Mouse (Mus musculus) brain, embryonic 14.5 days (tissue): Measurements from ENCODE around the gene Sec61b. TPM values are rescaled to one million over a fixed set of nuclear protein-coding genes. Genes with fewer than 3 reads are reported as not detected.

Experiments used
- DNase-seq: peaks from one replicate; pipeline ENCODE4 v3.0.0-alpha.2; 2011; ENCODE audit warnings: low read depth
- CTCF ChIP-seq: fragments of 200-500 bp; IDR thresholded peaks from 2 replicates; pipeline ENCODE4 v1.5.1; 2012; ENCODE audit warnings: inconsistent platforms, mild to moderate bottlenecking, moderate library complexity, borderline replicate concordance; ENCODE audit not compliant: insufficient read depth, insufficient read length; ENCODE audit errors: extremely low read depth
- POLR2A ChIP-seq: fragments of 200-500 bp; IDR thresholded peaks from 2 replicates; pipeline ENCODE4 v1.6.1; 2012; ENCODE audit warnings: mild to moderate bottlenecking, inconsistent platforms, borderline replicate concordance; ENCODE audit not compliant: poor library complexity, insufficient read depth, insufficient read length, severe bottlenecking; ENCODE audit errors: extremely low read depth
- polyA plus RNA-seq: library from polyadenylated mRNA; depleted of rRNA; stranded (reverse); fragments of >200 nt; gene quantifications from 2 replicates; pipeline ENCODE4 v1.2.3, GENCODE M21; 2012

Sec61b gene
- polyA plus RNA-seq, 1 experiment: 209 TPM

DNA sequence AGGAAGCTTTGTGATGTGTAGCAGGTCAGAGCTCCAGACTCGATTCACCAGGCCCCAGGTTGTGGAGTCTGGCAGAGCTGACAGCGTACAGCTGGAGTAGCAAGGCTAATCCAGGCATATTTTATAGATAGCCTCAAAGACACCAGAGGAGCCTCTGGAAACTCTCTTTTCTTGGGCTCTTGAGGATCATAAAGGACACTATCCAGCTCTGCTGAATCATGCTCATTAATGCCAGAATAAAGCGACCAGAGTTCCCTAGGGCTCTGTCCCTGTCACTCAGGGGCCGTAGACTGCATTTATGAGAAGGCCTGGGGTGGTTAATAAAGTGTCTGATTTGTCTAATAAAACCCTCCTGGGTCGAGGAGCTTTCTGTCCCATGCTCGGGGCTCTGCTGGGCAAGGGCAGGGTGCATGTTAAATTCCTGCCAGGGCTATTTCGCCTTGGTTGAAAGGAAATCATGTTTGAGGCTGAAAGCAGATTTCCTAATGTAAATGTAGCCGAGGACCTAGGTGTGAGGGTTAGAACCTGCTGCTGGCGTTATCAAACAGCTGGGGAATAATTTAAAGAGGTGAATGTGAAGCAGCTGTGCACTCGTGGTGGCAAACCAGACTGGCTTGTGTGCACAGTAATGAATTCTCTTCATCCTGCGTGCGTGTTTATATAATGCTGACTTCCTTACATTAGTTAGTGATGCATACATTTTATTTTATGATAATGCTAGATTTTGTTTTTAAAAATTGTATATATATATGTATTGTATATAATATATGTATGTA, 18.0 kb downstream of the Sec61b start:
- peak; percentile 57 for DNase-seq
- no peak for TF ChIP-seq CTCF
- TF ChIP-seq POLR2A: no peak

DNA sequence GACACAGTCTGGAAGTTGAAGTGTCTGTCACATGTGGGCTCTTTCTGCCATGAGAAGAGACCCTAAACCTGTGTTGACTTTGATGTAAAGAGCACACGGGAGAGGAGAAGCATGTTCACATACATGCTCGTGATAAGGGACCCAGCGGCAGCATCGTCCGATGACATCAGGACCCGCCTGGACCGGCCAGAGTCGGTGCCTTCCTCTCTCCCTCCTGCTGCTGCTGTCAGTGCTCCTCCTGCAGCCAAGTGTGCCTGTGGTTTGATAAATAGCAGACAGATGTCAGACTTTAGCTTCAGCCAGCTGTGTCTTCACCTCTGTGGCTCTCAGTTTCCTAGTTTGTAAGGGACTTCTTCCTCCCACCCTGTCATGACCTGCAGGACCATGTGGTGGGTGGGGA, 19.0 kb downstream of the Sec61b start:
- no peak for DNase-seq
- TF ChIP-seq POLR2A: no peak
- TF ChIP-seq CTCF: no peak

DNA sequence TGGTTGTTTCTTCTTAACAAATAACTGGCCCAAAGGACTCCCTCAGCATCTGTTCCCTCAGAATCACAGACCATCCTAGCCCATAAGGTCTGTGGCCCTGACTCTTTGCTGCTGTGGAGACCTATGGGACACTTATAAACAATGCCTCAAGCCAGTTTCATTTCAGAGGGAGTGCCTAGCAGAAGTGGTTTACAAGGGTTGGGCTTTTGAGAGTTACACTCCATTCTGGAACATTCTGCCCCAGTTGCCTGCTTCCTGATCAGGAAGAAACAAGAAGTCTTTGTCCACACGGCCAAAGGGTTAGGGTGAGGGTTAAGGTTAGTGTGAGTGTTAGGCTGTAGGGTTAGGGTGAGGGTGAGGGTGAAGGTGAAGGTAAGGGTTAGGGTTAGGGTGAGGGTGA, 19.7 kb downstream of the Sec61b start:
- no peak for DNase-seq
- TF ChIP-seq CTCF (no peak), POLR2A (no peak)

DNA sequence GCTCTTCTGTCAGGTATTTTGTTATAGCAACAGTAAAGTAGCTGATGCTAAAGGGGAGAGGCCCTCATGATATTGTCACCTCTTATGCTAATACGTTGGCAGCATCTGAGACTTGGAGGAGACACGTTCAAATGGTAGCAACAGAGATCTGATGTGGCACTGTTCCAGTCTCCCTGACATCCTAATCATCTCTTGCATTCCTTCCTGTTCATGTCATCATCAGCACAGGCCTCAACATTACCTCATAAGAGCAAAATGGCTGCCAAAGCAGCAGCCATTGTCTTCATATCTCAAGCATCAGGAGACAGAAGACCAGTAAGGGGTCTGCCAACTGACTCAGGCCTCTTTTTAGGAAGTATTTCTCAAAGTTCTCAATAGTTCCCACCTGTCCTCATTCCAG, 20.2 kb downstream of the Sec61b start:
- DNase-seq: no peak
- TF ChIP-seq CTCF: no peak
- TF ChIP-seq POLR2A: no peak

DNA sequence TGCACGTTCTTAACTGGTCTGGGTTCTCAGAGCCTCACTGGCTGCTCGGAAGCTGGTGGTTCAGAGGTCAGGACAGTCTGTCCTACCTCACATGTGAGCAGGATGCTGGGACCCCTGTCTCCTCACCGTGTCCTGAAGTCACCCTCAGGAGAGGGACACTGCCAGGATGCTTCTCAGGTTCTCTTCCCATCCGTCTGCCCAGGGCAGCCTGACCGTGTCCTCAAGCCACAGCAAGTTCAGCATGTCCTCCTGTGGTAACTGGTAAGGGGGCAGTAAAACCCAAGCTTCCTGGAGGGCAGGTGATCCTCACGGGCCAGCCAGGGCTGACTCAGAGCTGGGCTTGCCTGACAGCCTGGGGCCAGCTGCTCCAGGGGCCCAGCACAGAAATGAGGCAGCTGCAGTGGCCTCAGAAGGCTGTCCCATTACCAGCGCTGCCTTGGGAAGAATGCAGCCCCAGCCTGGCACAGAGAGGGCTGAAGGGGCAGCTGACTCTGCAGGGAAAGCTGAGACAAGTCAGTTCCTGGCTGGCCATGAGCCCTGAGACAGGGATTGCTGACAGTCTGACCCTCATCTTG, 23.4 kb downstream of the Sec61b start:
- no peak for DNase-seq
- TF ChIP-seq POLR2A: no peak
- no peak for TF ChIP-seq CTCF

DNA sequence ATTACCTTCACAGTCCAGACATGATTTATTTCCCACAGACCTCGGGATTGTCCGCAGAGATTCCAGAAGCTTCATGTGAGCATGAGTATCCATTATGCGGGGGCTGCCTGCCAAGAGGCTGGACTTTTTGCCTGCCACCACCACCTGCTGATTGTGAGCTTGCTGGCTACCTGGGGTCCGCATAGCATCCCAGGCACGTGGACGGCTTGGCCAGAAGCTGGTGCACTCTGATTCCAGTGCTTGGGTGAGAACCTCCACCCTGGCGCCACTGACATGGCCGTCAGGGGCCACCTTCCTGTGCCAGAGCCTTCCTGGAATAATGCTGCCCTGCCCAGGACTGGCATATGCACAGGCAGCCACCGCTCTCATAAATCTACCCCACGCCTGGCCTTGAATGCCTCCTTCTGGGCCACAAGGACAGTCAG, 24.7 kb downstream of the Sec61b start:
- no peak for DNase-seq
- TF ChIP-seq CTCF (no peak), POLR2A (no peak)

DNA sequence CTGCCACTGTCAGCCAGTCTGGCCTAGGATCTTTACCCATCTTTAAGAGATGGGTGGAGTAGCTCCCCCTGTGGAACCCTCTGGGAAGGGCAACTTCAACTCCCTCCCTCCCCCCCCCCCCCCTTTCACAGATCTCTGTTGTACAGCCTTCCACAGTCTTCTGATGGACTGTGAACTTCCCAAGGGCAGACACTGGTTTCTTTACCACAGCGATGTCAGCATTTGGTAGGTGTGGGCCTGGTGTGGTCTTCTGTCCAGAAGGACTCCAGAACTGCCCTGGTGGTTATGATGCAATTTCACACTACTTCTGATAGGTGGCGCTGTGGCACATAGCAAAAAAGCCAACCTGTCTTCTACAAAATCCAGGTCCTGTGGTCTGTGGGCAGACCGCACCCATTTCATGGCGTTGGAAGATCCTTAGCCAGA, 28.1 kb downstream of the Sec61b start:
- DNase-seq: peak; percentile 66
- TF ChIP-seq POLR2A: no peak
- peak; percentile 68; the same call in 1 of the 2 replicates for TF ChIP-seq CTCF

DNA sequence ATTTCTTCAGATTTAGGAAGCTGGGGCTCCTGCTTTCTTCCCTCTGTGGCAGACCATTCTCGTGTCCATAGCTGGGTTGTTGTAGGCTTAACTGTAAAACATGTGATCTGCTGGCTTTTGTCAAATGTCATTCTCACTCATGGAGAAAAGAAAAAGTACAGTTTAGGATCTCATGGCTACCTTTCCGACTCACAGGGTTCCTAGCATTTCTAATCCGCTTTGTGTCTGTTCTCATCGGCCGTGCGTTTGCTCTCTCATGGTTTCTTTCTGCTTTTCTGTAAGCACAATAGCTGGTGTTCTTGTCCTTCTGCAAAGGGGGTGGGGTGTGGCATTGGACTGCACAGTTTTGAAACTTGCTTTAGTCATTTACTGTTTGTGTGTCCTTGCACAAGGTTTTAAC, 28.6 kb downstream of the Sec61b start:
- peak; percentile 22 for DNase-seq
- TF ChIP-seq POLR2A (no peak), CTCF (no peak)

DNA sequence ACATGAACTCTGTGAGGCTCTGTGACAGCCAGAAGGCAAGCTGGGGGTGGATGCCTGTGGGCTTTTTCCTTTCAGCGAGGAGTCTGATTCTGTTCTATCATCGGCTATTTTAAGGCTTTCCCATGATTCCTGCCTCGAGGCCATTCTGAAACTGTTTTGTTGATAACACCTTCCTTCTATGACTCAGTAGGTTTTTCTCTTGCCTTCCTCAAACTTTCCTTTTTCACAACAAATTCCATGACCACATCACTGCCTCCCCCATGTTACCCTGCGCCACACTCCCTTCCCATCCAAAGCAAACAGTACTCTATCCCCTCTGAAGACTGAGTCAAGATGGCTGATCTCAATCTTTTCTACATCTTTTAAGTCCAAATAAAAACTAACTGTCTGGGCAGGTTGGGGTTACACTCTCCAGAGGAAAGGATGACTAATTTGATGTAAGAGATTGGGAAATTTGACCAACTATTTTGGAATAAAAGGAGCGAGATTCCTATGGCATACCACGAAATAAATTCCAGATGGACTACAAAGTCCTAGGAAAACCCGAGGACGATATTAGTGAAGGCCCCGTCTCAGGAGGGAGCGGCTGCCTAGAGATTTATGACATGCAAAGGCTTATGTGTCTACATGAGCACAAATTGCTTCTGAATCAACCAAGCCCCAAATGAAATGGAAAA, 30.5 kb downstream of the Sec61b start:
- DNase-seq: no peak
- no peak for TF ChIP-seq CTCF
- no peak for TF ChIP-seq POLR2A

DNA sequence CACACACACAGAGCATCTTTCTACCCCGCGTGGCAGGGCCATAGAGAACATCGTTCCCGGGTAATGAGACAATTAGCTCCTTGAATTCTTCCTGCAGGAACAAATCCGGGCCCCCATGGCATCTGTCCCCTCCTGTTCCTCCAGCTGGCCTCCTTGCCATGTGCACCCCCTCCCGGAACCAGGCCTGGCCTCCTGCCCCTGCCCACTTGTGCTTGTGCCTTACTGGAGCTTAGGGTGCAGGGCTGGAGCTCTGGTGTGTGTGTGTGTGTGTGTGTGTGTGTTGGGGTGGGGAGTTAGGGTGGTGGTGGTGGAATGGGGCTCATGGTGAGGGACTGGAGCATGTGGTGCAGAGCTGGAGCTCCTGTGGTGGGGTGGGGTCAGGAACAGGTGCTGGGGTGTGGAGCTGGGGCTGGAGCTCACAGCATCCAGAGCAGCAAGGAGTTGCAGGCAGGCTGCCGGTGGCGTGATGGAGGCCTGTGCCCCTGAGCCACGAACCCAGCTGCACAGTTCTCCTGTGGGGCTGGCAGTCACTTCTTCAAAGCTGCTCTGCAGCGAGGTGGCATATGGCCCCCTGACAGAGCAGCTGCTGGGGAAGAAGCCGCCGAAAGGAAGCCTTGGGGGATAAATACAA, 44.2 kb downstream of the Sec61b start:
- TF ChIP-seq POLR2A (no peak), CTCF (no peak)

DNA sequence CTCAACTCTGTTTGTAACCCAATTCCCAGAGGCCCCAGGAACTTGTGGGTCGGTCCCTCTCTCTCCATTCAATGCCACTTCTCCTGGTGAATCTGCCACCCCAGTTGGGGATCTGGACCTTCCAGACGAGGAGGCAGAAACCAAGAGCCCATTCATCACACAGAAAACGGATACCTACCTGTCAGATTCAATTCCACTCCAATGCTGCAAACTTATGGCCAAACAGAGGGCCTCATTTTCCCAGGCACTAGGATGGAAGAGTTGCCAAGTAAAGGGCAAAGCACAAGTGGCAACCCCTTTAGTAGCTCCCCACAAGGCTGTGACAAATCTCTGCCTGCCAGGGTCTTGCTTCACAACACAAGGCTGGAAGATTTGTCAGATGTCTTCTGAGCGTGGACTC, 45.6 kb downstream of the Sec61b start:
- no peak for TF ChIP-seq POLR2A
- no peak for TF ChIP-seq CTCF

More for the DNA sequence above, 44.2 kb downstream of the Sec61b start:
- DNase-seq: peak; percentile 88

DNA sequence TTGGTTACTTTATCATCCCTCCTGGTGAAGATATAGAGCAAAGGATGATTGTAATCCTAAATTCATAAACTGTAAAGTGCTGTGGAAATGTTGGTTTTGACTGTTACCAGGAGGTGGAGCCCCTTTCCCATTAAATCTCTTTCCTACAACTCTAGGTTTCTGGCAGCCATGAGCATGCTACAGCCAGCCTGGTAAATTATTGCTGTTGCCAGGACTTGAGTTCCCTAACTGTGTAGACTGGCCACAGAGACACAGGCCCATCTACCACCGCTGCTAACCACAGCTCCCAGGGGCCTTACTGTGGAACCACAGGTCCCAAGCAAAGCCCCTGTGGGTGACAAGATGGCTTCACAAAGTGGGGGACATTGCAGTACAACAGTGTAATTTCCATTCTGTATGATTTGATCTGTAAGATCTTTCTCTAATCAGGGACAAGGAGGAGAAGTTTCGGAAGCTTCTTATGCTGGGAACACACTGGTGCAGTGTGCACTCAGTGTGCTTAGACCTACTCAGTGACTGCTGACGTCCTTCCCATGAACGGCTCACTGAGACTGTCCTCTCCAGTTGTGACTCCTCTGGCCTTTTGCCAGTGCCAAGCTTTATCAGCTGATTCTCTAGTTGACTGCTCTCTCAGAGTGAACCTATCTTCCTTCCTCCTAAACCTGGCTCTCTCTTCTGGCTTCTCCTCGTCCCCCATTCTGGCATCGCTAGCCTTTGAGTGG, 47.6 kb downstream of the Sec61b start:
- peak; percentile 86 for DNase-seq
- TF ChIP-seq CTCF: peak; percentile 54; the same call in 1 of the 2 replicates
- TF ChIP-seq POLR2A: no peak

More for the DNA sequence above, 45.6 kb downstream of the Sec61b start:
- no peak for DNase-seq
